Mouse (Mus musculus) C2C12 (cell line): ENCODE data around the gene Dvl2.

ENCODE experiments used
- CTCF ChIP-seq: IDR thresholded peaks from one replicate; pipeline ENCODE4 v1.5.1; 2011; ENCODE audit not compliant: control insufficient read depth, insufficient read depth, insufficient read length
- FOSL1 ChIP-seq: IDR thresholded peaks from one replicate; pipeline ENCODE4 v1.8.0; 2011; ENCODE audit warnings: mild to moderate bottlenecking, low read length; ENCODE audit not compliant: poor library complexity, insufficient read depth, severe bottlenecking
- MAX ChIP-seq: IDR thresholded peaks from one replicate; pipeline ENCODE4 v1.6.1; 2011; ENCODE audit warnings: mild to moderate bottlenecking, control low read depth
- USF1 ChIP-seq: IDR thresholded peaks from one replicate; pipeline ENCODE4 v1.6.1; 2011; ENCODE audit warnings: low read depth, mild to moderate bottlenecking, control low read depth, moderate library complexity

DNA sequence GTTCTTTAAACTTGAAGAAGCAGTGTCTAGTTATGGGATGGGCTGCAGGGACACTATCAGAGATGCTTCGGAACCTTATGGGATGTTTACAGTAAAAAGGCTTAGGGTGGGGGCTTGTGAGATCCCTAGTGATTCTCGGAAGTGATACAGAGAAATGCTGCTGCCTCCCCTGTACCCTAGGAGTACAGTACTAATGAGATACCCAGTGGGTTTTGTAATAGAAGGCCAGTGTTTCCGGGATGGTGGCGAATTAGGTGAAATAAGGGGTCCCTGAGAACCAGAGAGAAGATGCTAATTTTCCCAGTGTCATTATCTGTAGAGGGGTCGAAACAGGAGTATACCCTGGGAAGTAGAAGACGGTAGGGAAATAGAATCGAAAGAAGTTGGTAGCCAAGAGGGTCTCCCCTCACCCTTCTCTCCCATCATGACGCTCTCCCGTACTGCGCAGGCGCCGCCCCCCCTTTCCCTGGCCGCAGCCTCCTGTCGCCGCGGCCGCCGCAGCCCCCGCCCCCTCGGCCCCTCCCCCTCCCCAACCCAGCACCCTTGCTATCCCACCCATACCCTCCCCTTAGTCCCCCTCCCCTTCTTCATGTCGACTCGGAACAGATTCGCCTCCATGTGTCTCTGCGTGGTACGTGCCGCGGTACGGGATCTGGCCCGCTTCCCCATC lies 23.2 kb downstream of the Dvl2 start:
- TF ChIP-seq CTCF (no peak), MAX (no peak), USF1 (no peak), FOSL1 (no peak)
